Mouse (Mus musculus): ENCODE results near the gene Gm27179. TPM values are rescaled to one million over a fixed set of nuclear protein-coding genes. Genes with fewer than 3 reads are reported as not detected.
A peak's percentile ranks its signal among the peaks of the same experiment; 100 is the strongest.
"Not testable (repeated sequence)": the region's sequence is repeated elsewhere in the genome, so short reads cannot be mapped to it uniquely, and the experiment has no call there.

The Gm27179 gene
- polyA plus RNA-seq, 1 experiment from 2014 or later = not detected

DNA sequence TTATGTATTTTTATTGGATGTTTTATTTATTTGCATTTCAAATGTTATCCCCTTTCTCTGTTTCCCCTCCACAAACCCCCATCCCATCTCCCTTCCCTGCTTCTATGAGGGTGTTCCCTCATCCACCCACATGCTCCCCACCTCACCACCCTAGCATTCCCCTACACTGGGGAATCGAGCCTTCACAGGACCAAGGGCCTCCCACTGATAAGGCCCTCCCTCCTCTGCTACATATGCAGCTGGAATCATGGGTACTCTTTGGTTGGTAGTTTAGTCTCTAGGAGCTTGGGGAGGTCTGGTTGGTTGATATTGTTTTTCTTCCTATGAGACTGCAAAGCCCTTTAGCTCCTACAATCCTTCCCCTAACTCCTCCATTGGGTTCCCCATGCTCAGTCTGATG, 13.9 kb upstream of the Gm27179 start:
- WGBS = no CpG with 5 or more reads among the region's 1 CpGs
- not testable (repeated sequence) for H3K9me3 ChIP-seq (ENCODE audit: control insufficient read depth, low read length); H3K4me1 ChIP-seq (replicated peaks; ENCODE audit: control insufficient read depth, insufficient read depth, low read length); H3K4me3 ChIP-seq (replicated peaks; ENCODE audit: low read length); ATAC-seq; H3K27me3 ChIP-seq (replicated peaks; ENCODE audit: control insufficient read depth, insufficient read depth, low read length); H3K27ac ChIP-seq (ENCODE audit: low read length); H3K36me3 ChIP-seq (ENCODE audit: control insufficient read depth, insufficient read depth); H3K9ac ChIP-seq (replicated peaks; ENCODE audit: low read depth, low read length); H3K4me2 ChIP-seq (ENCODE audit: low read length)

DNA sequence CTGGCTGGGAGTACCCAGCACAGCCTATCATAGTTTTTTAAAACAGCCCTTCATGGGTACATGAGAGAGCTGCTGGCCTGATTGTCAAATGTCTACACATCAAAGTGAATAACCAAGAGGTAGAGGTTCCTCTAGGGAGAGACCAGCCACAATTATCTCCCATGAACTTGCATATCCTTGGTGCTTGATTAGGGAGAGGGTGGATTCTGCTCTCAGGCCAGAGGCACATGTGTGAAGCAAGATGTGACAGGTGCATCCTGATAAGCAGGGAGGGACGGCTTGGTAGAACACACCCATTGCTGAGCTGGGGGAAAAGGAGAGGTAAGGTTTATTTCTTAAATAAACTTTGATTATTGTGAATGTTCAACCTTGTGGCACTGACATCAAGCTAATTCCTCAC, 10.7 kb upstream of the Gm27179 start:
- not testable (repeated sequence) for H3K36me3 ChIP-seq (ENCODE audit: control insufficient read depth, insufficient read depth); H3K9ac ChIP-seq (replicated peaks; ENCODE audit: low read depth, low read length); H3K27ac ChIP-seq (ENCODE audit: low read length); H3K9me3 ChIP-seq (ENCODE audit: control insufficient read depth, low read length); H3K4me1 ChIP-seq (replicated peaks; ENCODE audit: control insufficient read depth, insufficient read depth, low read length); H3K4me3 ChIP-seq (replicated peaks; ENCODE audit: low read length); H3K27me3 ChIP-seq (replicated peaks; ENCODE audit: control insufficient read depth, insufficient read depth, low read length); H3K4me2 ChIP-seq (ENCODE audit: low read length); ATAC-seq
- no CpG with 5 or more reads among the region's 1 CpGs for WGBS

DNA sequence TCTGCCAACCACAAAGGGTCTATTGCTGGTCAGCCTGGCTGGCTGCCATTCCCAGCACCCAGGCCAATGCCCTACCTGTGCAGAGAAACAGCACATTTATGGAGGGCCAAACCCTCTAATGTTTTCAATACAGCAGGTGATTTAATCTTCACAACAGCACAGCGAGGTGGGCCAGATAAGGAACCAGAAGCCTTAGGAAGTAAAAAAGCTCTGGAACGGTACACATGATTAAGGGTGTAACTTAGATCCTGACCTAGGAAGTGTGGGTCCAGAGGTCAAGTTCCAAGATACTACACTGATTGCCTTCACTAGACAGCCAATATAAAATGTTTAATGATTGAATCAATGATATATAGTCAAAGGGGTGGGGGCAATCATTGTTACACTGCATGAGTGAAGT, 8.5 kb upstream of the Gm27179 start:
- H3K4me3 ChIP-seq (replicated peaks; ENCODE audit: low read length); ATAC-seq; H3K4me1 ChIP-seq (replicated peaks; ENCODE audit: control insufficient read depth, insufficient read depth, low read length); H3K36me3 ChIP-seq (ENCODE audit: control insufficient read depth, insufficient read depth); H3K27me3 ChIP-seq (replicated peaks; ENCODE audit: control insufficient read depth, insufficient read depth, low read length); H3K27ac ChIP-seq (ENCODE audit: low read length); H3K9me3 ChIP-seq (ENCODE audit: control insufficient read depth, low read length); H3K4me2 ChIP-seq (ENCODE audit: low read length); H3K9ac ChIP-seq (replicated peaks; ENCODE audit: low read depth, low read length): not testable (repeated sequence)
- no CpG with 5 or more reads among the region's 2 CpGs for WGBS

DNA sequence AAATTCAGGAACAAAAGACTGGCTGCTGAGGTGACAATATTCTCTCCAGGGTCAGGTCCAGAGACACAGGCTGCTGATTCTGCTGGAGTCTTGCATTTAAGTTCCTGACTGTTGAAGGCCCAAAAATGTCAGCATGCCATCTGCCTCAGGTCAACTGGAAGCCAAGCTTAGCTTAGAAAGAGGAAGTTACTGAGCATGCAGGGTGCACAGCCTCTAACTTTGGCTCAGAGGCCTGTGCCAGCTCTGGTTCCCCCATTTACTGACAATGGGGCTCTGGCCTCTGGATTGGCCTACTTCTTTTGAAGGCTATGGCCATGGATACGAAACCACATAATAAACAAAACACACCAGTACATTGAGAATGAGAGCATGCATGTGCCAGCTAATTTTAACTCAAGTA, 5.3 kb downstream of the Gm27179 start:
- not testable (repeated sequence) for H3K9ac ChIP-seq (replicated peaks; ENCODE audit: low read depth, low read length); H3K9me3 ChIP-seq (ENCODE audit: control insufficient read depth, low read length); ATAC-seq; H3K4me3 ChIP-seq (replicated peaks; ENCODE audit: low read length); H3K27me3 ChIP-seq (replicated peaks; ENCODE audit: control insufficient read depth, insufficient read depth, low read length); H3K4me1 ChIP-seq (replicated peaks; ENCODE audit: control insufficient read depth, insufficient read depth, low read length); H3K4me2 ChIP-seq (ENCODE audit: low read length); H3K27ac ChIP-seq (ENCODE audit: low read length); H3K36me3 ChIP-seq (ENCODE audit: control insufficient read depth, insufficient read depth)
- WGBS = no CpG with 5 or more reads among the region's 1 CpGs

DNA sequence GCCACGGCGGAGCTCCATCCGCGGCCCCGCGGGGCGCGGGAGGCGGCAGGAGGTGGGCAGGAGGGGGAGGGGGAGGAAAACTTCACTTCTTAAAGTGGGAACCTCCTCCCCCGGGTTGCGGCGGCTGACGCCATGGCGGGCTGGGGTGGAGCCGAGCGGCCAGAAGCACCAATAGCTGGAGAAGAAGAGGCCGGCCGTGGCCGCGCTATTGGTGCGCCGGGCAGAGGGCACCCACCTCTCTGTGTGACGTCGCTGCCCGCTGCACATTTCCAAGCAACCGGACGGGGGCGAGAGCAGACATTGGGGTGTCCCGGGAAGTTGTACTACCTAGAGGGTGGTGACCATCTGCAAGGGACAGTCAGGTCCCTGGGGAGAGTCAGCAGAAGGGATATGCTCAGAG, 9.2 kb downstream of the Gm27179 start, which contains the start of gene Gm16867:
TSS of gene Gm16867 (minus strand) at position 189 of the 400 bp plus-strand sequence.
- not testable (repeated sequence) for H3K9ac ChIP-seq (replicated peaks; ENCODE audit: low read depth, low read length)

DNA sequence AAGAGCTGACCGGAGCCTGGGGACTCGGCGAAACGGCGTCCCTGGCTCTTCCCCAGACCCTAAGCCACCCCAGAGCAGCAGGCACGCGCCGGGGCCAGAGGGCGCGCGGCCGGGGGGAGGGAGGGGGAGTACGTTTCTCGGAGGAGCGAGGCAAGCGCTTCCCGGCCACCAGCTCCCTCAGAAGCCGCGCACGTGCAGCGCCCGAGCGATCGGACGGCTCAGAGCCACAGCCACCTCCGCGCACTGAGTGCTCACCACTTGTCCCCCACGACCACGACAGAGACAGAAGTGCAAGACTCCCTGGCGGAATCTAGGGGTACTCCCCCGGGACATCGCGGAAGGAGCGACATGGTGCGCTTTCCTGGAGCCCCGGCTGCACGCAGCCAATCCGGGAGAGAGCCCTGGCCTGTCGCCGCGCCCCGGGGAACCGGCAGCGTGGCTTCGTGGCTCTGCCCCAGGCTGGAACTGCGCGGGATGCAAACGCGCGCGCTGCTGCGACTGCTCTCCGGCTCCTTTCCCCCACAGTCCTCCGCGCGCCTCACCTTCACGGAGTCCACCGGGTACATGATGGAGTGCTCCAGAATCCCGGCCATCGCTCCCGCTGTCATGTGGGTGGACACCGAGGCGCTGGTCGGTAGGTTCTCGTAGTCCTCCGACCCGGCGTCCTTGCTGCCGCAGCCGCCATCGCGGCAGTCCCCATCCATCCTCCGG, 9.8 kb downstream of the Gm27179 start:
- not testable (repeated sequence) for H3K36me3 ChIP-seq (ENCODE audit: control insufficient read depth, insufficient read depth); H3K9me3 ChIP-seq (ENCODE audit: control insufficient read depth, low read length); H3K27me3 ChIP-seq (replicated peaks; ENCODE audit: control insufficient read depth, insufficient read depth, low read length); H3K4me1 ChIP-seq (replicated peaks; ENCODE audit: control insufficient read depth, insufficient read depth, low read length); H3K4me2 ChIP-seq (ENCODE audit: low read length); H3K4me3 ChIP-seq (replicated peaks; ENCODE audit: low read length); H3K9ac ChIP-seq (replicated peaks; ENCODE audit: low read depth, low read length); H3K27ac ChIP-seq (ENCODE audit: low read length)
- peak; percentile 66 for ATAC-seq
- WGBS = no CpG with 5 or more reads among the region's 73 CpGs

More for the DNA sequence above, 9.2 kb downstream of the Gm27179 start, which contains the start of gene Gm16867:
- not testable (repeated sequence) for H3K4me3 ChIP-seq (replicated peaks; ENCODE audit: low read length); H3K27ac ChIP-seq (ENCODE audit: low read length); H3K27me3 ChIP-seq (replicated peaks; ENCODE audit: control insufficient read depth, insufficient read depth, low read length); H3K36me3 ChIP-seq (ENCODE audit: control insufficient read depth, insufficient read depth); H3K4me1 ChIP-seq (replicated peaks; ENCODE audit: control insufficient read depth, insufficient read depth, low read length); H3K4me2 ChIP-seq (ENCODE audit: low read length); H3K9me3 ChIP-seq (ENCODE audit: control insufficient read depth, low read length)
- no CpG with 5 or more reads among the region's 29 CpGs for WGBS
- ATAC-seq = peak; percentile 100

DNA sequence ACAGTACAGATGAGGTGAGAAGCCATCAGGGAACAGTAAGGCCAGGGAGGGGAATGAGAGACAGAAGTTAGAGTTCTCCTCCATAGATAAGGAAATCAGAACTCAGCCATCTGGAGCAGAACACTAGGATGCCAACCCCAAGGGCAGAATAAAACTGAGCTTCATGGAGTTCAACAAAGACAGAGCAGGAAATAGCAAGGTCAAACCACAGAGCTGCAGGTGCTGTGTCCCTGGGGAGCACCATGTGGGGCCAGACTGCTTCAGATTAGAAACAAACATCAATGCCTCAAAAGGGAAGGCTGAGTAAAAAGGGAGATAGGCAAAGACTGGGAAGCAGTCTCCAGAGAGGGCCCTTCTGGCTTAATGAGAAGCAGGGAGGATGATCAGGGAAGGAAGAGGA, 16.1 kb downstream of the Gm27179 start:
- not testable (repeated sequence) for H3K36me3 ChIP-seq (ENCODE audit: control insufficient read depth, insufficient read depth); H3K27ac ChIP-seq (ENCODE audit: low read length); H3K27me3 ChIP-seq (replicated peaks; ENCODE audit: control insufficient read depth, insufficient read depth, low read length); H3K9me3 ChIP-seq (ENCODE audit: control insufficient read depth, low read length); ATAC-seq; H3K4me3 ChIP-seq (replicated peaks; ENCODE audit: low read length); H3K4me1 ChIP-seq (replicated peaks; ENCODE audit: control insufficient read depth, insufficient read depth, low read length); H3K4me2 ChIP-seq (ENCODE audit: low read length); H3K9ac ChIP-seq (replicated peaks; ENCODE audit: low read depth, low read length)

DNA sequence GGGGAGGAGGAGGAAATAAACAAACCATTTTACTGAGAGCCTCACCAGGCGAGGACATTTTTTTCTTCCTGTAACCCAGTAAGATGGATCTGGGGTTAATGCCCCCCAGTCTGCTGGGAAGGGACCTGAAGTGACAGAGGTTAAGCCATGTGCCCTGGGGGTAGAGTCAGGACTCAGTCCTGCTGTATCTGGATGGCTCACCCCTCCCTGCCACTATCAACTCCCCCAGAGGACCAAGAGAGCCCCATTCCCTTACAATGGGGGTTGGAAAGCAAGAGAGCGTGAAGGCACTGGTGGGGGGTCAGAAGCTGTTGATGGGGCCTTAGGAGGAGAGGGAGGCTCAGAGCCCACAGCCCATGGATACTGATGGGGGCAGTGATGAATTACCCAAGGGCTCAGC, 17.4 kb downstream of the Gm27179 start:
- not testable (repeated sequence) for H3K9me3 ChIP-seq (ENCODE audit: control insufficient read depth, low read length); H3K4me1 ChIP-seq (replicated peaks; ENCODE audit: control insufficient read depth, insufficient read depth, low read length); H3K9ac ChIP-seq (replicated peaks; ENCODE audit: low read depth, low read length); H3K27ac ChIP-seq (ENCODE audit: low read length); H3K4me2 ChIP-seq (ENCODE audit: low read length); ATAC-seq; H3K4me3 ChIP-seq (replicated peaks; ENCODE audit: low read length); H3K27me3 ChIP-seq (replicated peaks; ENCODE audit: control insufficient read depth, insufficient read depth, low read length); H3K36me3 ChIP-seq (ENCODE audit: control insufficient read depth, insufficient read depth)
- WGBS = no CpG with 5 or more reads among the region's 2 CpGs

DNA sequence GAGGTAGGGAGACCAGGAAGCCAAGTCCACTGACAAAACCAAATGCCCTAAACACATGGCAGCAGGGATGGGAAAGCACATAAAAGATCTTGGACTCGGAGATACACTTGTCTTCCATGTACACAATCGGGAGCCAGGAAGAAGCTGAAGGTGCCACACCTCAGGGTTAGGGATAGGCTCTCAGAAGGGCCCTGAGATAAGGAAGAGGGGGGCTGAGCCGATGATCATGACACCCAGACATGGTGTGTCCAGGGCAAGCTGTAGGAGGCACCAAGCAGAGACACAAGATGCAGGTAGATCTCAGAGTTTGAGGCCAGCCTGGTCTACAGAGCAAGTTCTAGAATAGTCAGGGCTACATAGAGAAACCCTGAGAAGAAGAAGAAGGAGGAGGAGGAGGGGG, 17.8 kb downstream of the Gm27179 start:
- H3K36me3 ChIP-seq (ENCODE audit: control insufficient read depth, insufficient read depth); H3K9ac ChIP-seq (replicated peaks; ENCODE audit: low read depth, low read length); H3K9me3 ChIP-seq (ENCODE audit: control insufficient read depth, low read length); H3K27ac ChIP-seq (ENCODE audit: low read length); ATAC-seq; H3K4me2 ChIP-seq (ENCODE audit: low read length); H3K4me3 ChIP-seq (replicated peaks; ENCODE audit: low read length); H3K4me1 ChIP-seq (replicated peaks; ENCODE audit: control insufficient read depth, insufficient read depth, low read length); H3K27me3 ChIP-seq (replicated peaks; ENCODE audit: control insufficient read depth, insufficient read depth, low read length): not testable (repeated sequence)
- no CpG with 5 or more reads among the region's 3 CpGs for WGBS

DNA sequence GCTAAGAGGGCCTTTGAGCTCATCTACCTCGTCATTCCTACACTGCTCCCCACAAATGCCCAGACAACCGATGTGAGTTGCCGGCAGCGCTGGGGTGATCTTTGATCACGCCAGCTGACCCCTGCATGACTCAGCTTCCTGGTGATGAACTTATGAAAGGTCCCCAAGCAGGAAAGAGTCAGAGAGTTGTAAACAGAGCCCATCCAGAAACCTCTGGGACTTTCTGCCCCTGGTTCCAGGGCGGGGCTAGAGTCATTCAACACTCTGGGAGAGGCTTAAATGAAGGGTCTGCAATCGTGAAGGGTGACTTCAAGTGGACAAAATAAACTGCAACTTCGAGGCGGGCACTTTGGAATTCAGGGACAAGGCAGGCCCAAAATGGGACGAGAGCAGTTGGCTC, 24.3 kb downstream of the Gm27179 start:
- ATAC-seq; H3K27me3 ChIP-seq (replicated peaks; ENCODE audit: control insufficient read depth, insufficient read depth, low read length); H3K9ac ChIP-seq (replicated peaks; ENCODE audit: low read depth, low read length); H3K36me3 ChIP-seq (ENCODE audit: control insufficient read depth, insufficient read depth); H3K4me1 ChIP-seq (replicated peaks; ENCODE audit: control insufficient read depth, insufficient read depth, low read length); H3K27ac ChIP-seq (ENCODE audit: low read length); H3K4me3 ChIP-seq (replicated peaks; ENCODE audit: low read length); H3K9me3 ChIP-seq (ENCODE audit: control insufficient read depth, low read length); H3K4me2 ChIP-seq (ENCODE audit: low read length): not testable (repeated sequence)
- WGBS = no CpG with 5 or more reads among the region's 10 CpGs
